Mouse (Mus musculus) monocyte, adult 5-6 weeks (primary cell): Measurements from ENCODE around the gene Kcp. TPM values are rescaled to one million over a fixed set of nuclear protein-coding genes. Genes with fewer than 3 reads are reported as not detected.

ENCODE experiments used
- ATAC-seq: fragments of 153-309, 156-312 bp; replicated peaks from 2 replicates; pipeline ENCODE4 v1.8.0; 2017; ENCODE audit warnings: mild to moderate bottlenecking; ENCODE audit not compliant: low TSS enrichment, insufficient number of reproducible peaks, severe bottlenecking, poor library complexity, low FRiP score
- total RNA-seq: library from RNA; stranded (forward); fragments of 200-1000, 200-491, 200-594 nt; gene quantifications from 3 replicates; pipeline ENCODE4 v1.2.3, GENCODE M21; 2017

Gene Kcp
- not detected in 3 replicates for total RNA-seq

DNA sequence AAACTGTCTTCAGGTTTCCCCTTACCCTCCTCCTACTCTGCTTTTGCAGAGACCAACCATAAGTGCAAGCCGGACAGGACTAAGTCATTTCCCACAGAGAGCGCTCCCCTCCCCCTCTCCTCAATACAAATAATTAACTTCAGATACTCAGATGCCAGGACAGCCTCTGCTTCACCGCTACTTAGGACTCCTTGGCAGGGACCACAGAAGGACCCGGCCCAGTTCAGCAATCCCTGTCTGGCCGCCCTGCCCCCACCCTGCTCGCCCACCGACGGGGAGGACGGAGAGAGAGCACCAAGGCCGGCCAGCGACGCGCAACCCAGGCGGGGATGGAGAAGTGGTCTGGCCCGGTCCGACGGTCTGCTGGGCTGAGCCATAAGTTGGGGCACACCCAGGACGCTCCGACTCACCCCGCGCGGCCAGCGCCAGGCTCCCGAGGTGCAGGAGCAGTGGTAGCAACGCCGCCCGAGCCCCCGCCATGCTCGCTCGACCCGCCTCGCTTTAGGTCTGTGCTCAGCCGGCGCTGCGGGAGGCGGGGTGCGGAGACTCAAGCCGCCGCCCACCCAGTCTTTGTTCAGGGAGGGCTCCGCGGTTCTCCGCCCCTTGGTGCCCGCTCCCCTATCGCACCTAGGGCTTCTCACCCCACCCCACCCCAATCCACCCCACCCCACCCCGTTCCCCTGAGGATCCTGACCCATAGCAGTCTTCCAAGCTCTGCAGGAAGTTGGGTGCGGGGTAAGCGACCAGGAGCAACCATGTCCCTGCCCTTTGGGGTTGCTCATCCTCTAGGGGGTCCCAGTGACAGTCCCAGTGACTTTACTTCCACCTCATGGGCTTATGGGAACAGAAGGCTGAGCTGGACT, at the start of gene Kcp:
Gene Kcp (minus strand): TSS at position 506 of the 863 bp plus-strand sequence.
- ATAC-seq: no peak

DNA sequence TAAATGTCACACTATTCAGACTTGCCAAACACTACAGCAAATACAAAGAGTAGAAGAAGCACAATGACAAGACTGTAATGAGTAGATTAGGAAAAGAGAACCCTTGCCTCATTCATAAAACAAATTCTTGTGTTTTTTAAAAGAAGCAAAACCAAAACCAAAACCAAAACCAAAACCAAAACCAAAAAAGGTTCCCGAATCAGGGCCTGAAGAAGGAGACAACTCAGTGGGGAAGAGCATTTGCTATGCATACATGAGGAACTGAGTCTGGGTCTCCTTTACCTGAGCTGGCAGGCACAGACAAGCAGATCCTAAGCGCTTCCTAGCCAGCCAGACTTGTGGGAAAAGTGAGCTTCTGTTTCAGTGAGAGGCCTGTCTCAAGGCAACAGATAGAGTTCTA, 49.4 kb upstream of the Kcp start:
- no peak for ATAC-seq

DNA sequence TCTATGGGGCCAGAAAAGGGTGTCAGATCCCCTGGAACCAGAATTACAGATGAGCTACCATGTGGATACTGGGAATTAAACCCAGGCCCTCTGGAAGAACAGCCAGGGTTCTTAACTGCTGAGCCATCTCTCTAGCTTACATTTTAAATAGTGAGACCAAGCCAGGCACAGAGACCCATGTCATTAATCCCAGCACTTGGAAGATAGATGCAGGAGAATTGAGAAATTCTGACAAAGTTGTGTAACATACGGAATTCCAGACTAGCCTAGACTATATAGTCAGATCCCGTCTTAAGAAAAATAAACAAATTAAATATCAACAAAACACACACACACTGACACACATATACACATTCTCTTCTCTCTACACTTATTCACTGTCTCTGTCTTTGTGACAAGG, 44.8 kb upstream of the Kcp start:
- ATAC-seq: no peak

DNA sequence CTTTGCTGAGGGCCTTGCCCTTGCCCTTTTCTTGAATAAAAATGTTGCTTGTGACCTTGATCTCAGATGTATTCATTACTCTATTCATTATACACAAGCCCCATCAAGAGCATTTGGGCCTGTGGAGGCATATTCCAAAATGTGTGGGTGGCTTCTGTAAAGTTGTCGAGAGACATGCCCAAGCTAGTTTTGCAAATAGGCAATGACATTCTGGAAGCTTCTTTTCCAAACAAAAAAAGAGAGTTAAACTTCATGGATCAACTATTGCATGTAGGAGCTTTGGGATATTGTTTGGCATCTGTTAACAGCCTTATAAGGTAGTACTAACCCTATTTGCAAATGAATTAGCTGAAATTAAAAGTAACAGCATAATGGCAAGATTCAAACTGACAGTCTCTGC, 40.3 kb upstream of the Kcp start:
- ATAC-seq: no peak

DNA sequence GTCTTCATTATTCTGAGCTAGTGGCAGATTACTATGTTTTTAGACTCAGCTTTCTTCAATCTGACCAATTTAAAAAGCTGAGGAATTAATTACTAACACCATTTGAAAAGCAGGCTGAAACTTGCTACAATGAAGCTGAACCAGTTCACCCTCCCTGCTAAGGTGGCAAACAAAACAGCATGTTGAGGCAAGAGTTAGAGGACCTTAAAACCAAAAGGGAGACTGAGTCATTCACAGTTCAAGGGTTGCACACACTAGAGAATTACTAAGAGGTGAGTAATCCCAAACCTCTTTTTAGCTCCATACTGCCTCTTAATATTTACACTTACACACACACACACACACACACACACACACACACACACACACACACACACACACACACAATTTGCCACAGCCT, 39.8 kb upstream of the Kcp start:
- ATAC-seq: no peak

DNA sequence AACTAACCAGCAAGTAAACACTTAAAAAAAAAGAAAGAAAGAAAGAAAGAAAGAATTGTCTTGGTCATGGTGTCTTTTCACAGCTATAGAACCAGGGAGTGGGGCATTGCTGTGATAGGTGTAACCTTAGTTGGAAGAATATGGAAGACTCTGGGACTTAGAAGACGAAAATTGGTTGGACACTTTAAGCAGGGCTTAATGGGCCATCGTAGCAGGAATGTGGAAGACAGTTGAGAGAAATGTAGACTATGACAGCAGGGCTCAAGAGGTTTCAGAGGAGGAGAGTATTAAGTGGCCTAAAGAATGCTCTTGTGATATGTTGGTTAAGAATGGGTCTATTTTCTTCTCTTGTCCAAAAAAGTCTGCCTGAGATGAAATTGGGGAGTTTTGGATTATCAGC, 37.9 kb upstream of the Kcp start:
- no peak for ATAC-seq

DNA sequence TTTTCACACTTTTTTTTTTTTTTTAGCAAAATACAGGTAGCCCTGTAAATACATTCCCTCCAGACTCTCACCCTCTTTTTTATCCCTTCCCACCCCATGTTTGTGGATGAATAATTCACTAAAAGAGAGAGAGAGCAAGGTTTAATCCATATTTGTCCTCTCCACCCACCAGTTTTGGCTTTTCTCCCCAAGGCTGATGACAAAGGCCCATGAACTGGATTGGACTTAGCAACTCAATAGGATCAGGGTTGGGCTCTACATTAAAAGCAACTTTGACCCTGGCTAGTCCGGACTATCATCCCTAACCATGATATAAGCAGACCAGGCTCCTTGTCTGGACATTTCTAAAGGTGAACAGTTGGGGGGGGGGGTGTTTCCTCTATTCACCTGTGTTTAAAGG, 33.2 kb upstream of the Kcp start:
- ATAC-seq: no peak

DNA sequence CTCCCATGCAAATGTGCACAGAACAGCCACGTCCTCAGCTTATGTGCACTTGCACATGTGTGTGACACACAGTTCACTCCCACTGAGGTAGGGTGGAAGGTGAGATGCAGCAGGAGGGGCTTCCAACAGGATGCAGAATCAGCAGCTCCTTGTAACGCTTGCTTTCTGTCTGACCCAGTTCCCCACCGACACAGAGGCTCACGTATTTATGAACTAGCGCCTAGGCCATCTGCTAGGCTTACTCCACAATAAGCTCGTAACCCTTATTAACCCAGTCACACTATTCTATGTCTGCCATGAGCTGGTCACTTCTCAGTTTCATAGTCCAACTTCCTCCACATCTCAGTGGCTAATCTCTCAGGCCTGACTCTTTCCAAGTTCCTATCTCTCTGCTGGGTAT, 32.5 kb upstream of the Kcp start:
- ATAC-seq: no peak; the same call in 1 of the 2 replicates

DNA sequence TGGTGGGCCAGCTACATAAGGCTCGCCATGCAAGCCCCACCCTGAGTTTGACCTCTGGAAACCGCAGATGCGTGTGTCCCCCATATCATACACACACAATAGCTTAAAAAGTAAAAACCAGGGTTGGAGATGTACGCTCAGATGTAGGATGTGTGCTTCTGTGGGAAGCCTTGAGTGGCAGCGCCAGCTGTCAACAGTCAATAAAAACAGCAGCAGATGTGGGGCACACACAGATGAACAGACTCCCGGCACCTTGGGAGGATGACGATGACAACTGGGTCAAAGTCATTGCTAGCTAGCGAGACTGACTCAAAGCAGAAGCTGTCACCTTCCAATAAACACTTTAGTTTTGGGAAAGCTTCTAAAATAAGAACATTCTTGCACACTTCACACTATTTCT, 31.8 kb upstream of the Kcp start:
- ATAC-seq: no peak

DNA sequence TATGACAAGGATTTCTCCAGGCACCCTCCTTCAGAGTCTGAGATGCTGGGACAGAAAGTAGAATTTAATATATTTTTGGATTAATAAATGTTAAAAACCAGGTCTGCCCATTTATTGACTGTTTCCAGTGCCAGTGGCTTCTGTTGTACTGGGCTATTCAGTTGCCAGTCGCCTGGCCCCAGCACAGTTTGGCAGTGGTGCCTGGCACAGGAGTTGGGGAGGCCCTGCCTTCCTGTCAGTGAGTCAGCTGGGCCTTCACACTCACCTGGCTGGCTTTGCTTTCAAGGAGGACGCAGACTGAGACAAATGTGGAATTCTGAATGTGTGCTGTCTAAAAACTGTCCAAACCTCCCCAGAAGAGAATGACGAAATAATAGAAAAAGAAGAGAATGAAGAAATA, 29.5 kb upstream of the Kcp start:
- no peak for ATAC-seq

DNA sequence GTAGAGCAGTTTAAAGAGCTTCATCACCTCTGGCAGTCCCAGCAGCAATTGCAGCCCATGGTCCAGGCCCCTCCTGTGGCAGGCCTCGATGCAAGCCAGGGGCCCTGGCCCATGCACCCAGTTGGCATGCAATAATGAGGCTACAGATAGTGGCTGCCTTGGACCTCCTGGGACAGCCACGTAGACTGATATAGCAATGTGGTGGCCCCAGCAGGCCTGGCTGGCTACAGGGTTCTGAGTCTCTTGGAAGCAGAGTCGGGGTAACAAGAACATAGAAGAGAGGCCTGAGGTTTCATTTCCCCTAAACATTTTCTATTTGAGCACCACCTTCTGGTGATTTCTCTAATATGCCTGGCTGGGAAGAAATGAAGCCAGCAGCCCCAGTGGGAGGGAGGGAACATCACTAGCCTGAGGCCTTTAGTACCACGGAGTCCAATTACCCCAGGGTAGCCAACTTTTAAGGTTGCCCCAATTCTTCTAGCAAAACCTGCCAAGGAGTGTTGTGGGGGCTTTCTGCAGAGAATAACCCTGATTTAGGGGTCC, 29.0 kb upstream of the Kcp start:
- peak; percentile 37 for ATAC-seq

DNA sequence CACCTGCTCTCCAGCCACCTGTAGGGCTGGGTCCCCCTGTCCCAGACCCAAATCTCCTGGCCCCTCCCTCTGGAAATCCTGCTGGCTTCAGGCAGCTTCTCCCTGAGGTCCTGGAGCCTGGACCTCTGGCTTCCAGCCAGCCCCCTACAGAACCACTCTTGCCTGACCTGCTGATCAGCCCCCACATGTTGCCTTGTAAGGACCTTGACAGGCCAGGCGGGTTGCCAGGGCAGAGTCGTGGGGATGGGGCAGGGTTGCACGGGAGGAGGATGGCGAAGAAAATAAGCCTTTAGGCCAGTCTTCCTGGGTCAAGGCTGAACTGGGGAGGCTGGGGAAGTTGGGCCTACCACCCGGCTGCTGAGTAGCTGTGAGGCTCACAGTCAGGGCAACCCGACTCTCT, 27.6 kb upstream of the Kcp start:
- no peak for ATAC-seq

DNA sequence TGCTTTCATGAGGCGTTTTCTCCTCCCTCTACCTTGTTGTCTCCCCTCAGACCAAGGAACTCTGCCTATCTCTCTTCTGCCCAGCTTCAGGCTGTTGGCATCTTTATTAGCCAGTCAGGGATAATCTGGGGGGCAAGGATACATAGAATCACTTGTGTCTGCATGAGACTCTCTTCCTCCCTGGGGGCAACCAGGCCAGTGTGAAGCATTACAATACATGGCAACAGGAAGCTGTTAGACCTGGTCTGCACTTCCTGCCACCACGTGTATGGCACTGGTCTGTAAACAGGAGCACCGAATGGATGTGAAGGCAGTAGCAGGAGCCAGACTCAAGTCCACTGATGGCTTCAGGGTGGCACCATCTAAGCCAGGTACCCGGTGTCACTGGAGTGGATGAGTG, 22.3 kb upstream of the Kcp start:
- no peak for ATAC-seq

DNA sequence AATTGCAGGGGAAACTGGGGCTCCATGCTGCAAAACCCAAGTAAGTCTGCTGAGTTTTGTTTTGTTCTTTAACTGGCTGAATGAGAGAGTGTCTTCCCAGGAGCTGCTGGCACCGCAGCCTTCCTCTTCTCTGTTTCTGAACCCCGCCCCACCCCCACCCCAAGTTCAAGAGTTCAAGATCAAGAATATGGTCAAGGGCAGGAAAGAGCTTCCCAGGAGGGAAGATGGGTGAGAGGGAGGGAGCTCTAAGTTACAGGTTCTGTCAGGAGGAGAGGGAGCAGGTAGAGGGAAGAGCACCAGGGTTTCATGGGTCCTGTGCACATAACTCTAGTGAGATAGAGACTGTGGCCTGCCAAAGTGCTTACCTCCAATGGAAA, 21.7 kb upstream of the Kcp start:
- ATAC-seq: no peak

DNA sequence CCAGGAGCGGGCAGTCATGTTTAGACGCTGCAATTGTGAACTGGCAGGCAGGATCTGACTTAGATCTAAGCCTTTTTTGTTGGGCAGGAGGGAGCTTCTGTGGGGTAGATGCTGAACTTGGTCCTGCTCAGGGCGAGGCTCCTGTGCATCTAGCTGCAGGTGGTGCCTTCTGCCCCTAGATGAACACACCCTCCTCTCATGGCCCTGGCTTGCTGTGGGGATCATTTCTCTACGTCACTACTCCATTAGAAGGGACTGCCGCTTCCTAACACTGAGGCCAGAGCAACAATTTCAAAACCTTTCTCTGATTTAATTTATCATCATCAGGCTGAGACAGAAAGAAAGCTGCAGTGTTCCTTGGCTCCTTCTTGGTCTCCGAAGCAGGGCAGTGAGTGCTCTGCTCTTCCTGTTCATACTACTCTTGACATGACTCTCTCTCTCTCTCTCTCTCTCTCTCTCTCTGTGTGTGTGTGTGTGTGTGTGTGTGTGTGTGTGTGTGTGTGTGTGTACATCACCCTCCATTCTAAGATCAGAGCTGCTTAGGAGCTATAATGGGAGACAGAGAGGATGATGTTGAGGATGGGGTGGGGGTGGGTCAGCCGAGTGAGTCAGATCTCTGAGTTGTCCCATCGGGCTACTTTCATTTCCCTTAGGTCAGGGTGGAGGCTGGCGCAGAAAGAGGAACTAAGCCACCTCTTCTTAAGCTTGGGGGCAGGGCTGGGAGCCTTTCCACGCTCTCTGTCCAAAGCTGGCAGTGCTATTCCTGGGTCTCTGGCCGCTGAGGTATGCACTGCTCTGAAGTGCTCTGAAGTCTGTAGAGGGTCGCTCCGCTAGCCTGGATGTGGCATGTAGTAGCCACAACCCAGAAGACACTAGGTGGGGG, 21.1 kb upstream of the Kcp start:
- ATAC-seq: peak; percentile 48

DNA sequence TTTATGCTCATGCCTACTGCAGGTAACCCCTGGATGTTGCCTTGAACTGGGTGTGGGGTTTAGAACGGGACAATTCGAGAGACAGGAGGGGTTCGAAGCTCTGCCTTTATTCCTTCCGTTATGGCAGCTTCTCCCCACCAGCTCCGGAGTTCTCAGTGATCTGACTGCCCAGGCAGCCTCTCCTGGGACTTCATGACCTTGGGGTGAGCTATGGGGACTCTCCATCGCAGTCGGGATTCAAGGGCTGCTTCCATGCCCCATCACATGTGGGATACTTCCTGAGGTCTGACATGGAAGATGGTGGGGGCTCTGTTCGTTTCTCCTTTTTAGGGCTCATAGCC, 20.4 kb upstream of the Kcp start:
- no peak for ATAC-seq

DNA sequence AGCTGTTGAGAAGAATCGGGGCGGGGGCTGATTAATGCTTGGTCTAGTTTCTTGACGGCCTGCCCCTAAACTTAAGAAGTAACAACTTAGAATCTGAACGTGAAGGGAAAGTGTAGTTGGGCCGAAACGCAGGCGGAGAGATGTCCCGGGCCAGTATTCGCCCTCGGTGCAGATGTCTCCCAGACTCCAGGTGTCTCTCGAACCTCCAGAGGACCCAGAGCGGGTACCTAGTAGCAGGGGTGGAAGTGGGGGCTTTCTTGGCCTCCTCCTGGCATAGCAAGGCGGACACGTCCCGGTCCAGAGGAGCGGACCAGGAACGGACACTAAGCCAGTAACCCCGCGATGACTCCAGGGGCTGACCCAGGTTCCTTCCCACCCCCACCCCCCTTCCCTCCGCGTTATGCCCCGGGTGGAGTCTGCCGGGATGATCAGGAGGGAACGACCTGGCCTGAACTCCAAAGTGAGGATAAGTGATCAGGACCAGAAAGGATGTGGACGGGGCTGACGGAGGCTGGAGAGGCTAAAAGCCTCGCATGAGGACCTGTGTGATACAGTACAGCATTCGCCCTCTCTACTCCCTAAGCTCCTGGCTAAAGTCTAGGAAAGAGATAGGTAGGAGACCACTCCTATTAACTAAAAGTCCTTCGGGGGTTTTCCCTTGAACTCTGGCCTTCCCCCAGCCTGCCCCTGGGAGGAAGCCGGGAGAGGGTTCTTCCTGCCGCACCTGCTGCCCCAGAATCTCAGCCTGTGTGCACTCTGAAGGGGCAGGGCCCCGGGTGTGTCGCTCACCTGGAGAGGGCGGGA, 19.8 kb upstream of the Kcp start:
- ATAC-seq: no peak

DNA sequence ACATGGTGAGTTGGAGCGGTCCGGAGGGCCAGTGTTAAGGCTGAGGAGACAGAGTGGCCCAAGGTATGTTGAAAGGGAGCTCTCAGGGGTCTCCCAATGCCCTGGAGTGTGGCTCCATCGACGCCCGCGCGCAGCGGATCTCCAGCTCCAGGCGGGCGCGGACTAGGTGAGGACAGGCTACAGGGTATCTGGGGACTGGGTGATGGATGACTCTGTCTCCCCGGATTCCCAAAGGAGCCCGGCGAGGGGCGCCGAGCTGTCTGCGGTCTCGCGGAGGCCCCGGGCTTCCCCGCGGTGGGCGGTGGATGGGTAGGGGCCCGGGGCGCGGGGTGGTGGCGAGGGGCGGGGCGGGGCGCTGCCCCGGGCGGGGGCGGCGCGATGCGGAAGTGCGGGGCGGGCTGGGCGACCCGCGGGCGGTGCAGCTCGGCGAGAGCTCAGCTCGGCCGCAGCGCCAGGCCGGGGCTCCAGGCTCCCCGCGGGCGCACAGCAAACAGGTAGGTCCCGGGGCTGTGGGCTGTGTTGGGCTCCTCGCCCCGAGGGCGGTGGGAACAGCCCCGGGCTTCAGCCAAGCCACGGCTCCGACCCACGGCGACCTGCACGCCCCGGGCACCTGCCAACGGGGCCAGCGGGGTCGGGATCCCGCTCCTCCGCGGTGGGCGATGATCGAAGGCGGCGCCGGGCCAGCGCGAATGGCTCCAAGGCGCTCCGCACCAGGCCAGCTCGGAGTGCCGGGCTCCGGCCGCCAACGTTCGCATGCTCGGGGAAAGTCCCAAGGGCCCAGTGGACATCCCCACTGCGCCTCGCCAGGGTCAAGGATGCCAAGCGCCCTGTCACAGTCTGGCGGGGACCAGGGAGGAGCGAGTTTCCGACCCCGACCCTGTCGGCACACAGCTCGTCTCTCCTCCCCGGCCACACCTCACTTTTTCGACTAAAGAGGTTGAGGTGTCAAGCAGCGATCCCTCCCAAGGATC, 18.8 kb upstream of the Kcp start, which contains the start of gene Irf5:
Gene Irf5 (plus strand): TSS at position 345 of the 971 bp plus-strand sequence.
- ATAC-seq: no peak
